Mouse (Mus musculus) G1E (cell line): Measurements from ENCODE around the gene Utp20.

Experiments
- CTCF ChIP-seq: IDR thresholded peaks from 2 replicates; pipeline ENCODE4 v1.5.1; 2012; ENCODE audit warnings: low read depth, low read length, inconsistent platforms, mixed read lengths
- GATA1 ChIP-seq: IDR thresholded peaks from 2 replicates; pipeline ENCODE4 v1.6.1; 2012; ENCODE audit warnings: borderline replicate concordance, low read length, inconsistent platforms, mixed read lengths
- POLR2AphosphoS5 ChIP-seq: IDR thresholded peaks from 2 replicates; pipeline ENCODE4 v1.6.1; 2012; ENCODE audit warnings: low read depth, low read length, inconsistent platforms; ENCODE audit not compliant: insufficient replicate concordance

- TF ChIP-seq CTCF = no peak
- no peak for TF ChIP-seq GATA1
- no peak for TF ChIP-seq POLR2AphosphoS5
These were observed 32.0 kb downstream of the Utp20 start for GRCm38 (mm10) chr10:88794606-88795005.
